Mouse (Mus musculus) heart, embryonic 16.5 days (tissue): ENCODE data around the gene Apoc3. TPM values are rescaled to one million over a fixed set of nuclear protein-coding genes. Genes with fewer than 3 reads are reported as not detected.

Source experiments
- ATAC-seq: fragments of 200-750 bp; cut with Nextera tagmentation; replicated peaks from 2 replicates; pipeline ENCODE4 v1.8.0; 2017; ENCODE audit warnings: moderate number of reproducible peaks; ENCODE audit not compliant: insufficient read depth, low FRiP score; ENCODE audit errors: extremely low read depth
- H3K27ac ChIP-seq: fragments of 300-500 bp; sonication (generic); 2 replicates; pipeline ENCODE4 v1.5.1; 2014; ENCODE audit warnings: mild to moderate bottlenecking, low read length, control low read depth, moderate library complexity
- H3K27me3 ChIP-seq: fragments of 300-500 bp; sonication (generic); 2 replicates; pipeline ENCODE4 v1.6.1; 2014; ENCODE audit warnings: low read length, mixed read lengths; ENCODE audit not compliant: control insufficient read depth, insufficient read depth
- H3K36me3 ChIP-seq: fragments of 300-500 bp; sonication (generic); 2 replicates; pipeline ENCODE4 v1.6.1; 2014; ENCODE audit not compliant: control insufficient read depth, insufficient read depth
- H3K4me1 ChIP-seq: fragments of 300-500 bp; sonication (generic); 2 replicates; pipeline ENCODE4 v1.6.1; 2014; ENCODE audit warnings: low read length, mixed read lengths; ENCODE audit not compliant: control insufficient read depth, insufficient read depth
- H3K4me2 ChIP-seq: fragments of 300-500 bp; sonication (generic); 2 replicates; pipeline ENCODE4 v1.6.1; 2014; ENCODE audit warnings: low read depth, mild to moderate bottlenecking, control low read depth, low read length
- H3K4me3 ChIP-seq: fragments of 300-500 bp; sonication (generic); 2 replicates; pipeline ENCODE4 v1.5.1; 2014; ENCODE audit warnings: mild to moderate bottlenecking, control low read depth, low read length
- H3K9ac ChIP-seq: fragments of 300-500 bp; sonication (generic); 2 replicates; pipeline ENCODE4 v1.6.1; 2014; ENCODE audit warnings: low read length, control low read depth
- H3K9me3 ChIP-seq: fragments of 300-500 bp; sonication (generic); replicated peaks from 2 replicates; pipeline ENCODE4 v1.6.1; 2016; ENCODE audit warnings: low read length; ENCODE audit not compliant: control insufficient read depth
- WGBS: fragments of 180-500 bp; shearing (Covaris S2); extraction: QIAGEN DNeasy Blood & Tissue Kit; methylation state at CpG from one replicate; pipeline ENCODE4 v1.1.7; 2014; 5-methylcytosine and 5-hydroxymethylcytosine counted together
- polyA plus RNA-seq: library from polyadenylated mRNA; unstranded; fragments of >200 nt; fragmentation: Nextera tagmentation; extraction: Ambion mirVana; gene quantifications from 2 replicates; pipeline ENCODE4 v1.2.1, GENCODE M21; 2015

Gene Apoc3
- polyA plus RNA-seq, 1 experiment from 2014 or later = 0.89 TPM

DNA sequence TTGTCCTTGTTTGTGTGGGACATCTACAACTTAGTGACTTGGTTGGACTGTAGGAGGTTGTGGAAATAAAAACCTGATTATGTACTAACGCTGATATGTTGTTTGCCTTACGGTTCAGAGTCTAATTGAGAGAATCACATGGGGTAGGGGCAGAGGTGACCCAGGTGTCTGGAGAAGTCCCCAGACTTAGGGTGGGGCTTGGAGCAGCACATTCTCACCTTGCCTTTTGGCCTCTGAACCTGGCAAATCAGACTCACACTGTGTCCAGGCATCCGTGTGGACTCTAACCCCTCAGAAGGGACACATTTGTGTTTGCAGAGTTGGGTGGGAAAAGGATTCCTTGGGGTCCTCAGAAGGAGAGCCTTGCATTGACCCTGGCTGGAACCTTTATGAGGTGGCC lies 11.3 kb downstream of the Apoc3 start:
- no peak for ATAC-seq
- Histone ChIP-seq H3K27me3 (peaks cover 3% of the 10 kb centered on the region; the same call in 1 of the 2 replicates), H3K36me3 (peaks cover 27% of the 10 kb centered on the region), H3K9me3 (no peaks in the 10 kb centered on the region), H3K9ac (no peak overlapping the region), H3K27ac (no peak overlapping the region), H3K4me2 (no peak overlapping the region), H3K4me3 (no peak overlapping the region), H3K4me1 (no peaks in the 10 kb centered on the region)
- 84% methylated on average over 3 of the region's 3 CpGs for WGBS

DNA sequence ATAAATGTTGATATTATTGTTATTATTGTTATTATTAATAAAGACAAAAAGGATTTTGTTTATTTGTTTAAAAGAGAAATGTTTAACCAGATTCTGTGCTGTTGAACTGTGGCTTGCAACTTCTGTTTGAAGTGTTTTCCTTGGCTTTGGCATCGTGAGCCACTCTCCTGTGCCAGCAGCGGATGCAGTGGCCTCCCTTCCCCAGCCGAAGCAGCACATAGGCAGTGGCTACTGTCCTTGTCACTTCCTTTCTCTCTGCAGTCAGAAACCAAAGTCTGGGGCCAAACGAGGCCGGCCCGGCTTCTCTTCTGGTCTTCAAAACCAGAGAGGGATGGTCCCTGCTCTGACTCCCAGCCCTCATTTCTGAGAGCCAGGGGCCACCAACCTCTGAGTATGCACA lies 12.3 kb downstream of the Apoc3 start:
- Histone ChIP-seq H3K9me3 (no peaks in the 10 kb centered on the region), H3K27me3 (no peaks in the 10 kb centered on the region), H3K36me3 (peaks cover 27% of the 10 kb centered on the region), H3K4me1 (no peaks in the 10 kb centered on the region), H3K9ac (no peak overlapping the region), H3K27ac (no peak overlapping the region), H3K4me2 (no peak overlapping the region), H3K4me3 (no peak overlapping the region)
- 85% methylated on average over 6 of the region's 6 CpGs for WGBS
- ATAC-seq = no peak

DNA sequence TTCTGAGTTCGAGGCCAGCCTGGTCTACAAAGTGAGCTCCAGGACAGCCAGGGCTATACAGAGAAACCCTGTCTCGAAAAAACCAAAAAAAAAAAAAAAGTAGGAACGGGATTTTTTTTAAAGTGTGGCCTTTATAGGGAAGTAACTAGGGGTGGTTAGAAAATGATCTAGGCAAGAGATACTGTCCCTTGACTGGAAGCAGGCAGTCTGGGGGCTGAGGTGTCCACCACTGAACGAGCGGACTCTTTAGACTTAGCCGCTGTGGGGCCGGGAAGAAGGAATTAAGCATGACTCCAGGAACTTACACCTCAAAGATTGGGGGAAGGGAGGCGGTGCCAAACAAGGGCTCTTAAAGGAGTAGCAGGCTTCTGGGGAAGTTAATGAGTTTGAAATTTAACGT lies 17.3 kb downstream of the Apoc3 start:
- ATAC-seq = no peak
- H3K27ac ChIP-seq = no peak overlapping the region
- no peak overlapping the region for H3K4me3 ChIP-seq

DNA sequence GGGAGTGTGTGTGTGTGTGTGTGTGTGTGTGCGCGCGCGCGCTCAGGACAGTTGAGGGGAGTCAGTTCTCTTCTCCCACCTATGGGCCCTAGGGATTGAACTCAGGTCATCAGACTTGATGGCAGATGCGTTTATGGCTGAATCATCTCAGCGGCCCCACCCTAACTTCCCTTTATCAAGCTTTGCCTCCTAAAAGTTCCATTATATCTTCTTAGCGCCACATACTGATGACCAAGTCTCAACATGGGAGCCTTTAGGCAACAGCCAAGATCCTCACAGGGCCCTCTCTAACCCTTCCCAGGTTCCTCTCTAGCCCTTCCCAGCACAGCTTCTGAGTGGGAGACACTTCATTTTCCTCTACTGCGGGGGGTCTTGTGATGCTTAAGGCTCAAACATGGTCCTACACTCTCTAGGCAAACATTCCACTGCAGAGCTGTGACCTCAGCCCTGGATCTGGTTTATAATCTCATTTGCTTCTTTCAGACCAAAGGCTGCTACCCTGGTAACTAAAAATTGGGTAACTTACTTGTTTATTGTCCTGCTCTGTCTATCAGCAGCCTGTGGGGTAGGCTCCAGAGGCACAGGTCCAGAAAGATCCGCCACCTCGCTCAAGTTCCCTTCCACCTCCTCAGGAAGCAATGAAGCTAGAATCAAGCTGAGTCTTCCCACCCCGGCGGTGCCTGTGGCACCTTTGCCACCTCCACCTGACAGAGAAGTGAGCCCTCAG lies 18.5 kb downstream of the Apoc3 start:
- 87% methylated on average over 13 of the region's 13 CpGs for WGBS
- H3K9me3 ChIP-seq = no peaks in the 10 kb centered on the region
- H3K27ac ChIP-seq = no peak overlapping the region
- no peak overlapping the region for H3K4me3 ChIP-seq
- no peak overlapping the region for H3K9ac ChIP-seq
- peaks cover 10% of the 10 kb centered on the region for H3K4me1 ChIP-seq
- H3K4me2 ChIP-seq = no peak overlapping the region
- H3K27me3 ChIP-seq = no peaks in the 10 kb centered on the region
- ATAC-seq = no peak
- peaks cover 26% of the 10 kb centered on the region for H3K36me3 ChIP-seq

More for the DNA sequence above, 17.3 kb downstream of the Apoc3 start:
- H3K9ac ChIP-seq = no peak overlapping the region
- H3K4me1 ChIP-seq = peaks cover 10% of the 10 kb centered on the region
- H3K36me3 ChIP-seq = peaks cover 27% of the 10 kb centered on the region
- no peaks in the 10 kb centered on the region for H3K9me3 ChIP-seq
- 78% methylated on average over 9 of the region's 9 CpGs for WGBS
- H3K27me3 ChIP-seq = no peaks in the 10 kb centered on the region
- H3K4me2 ChIP-seq = no peak overlapping the region

DNA sequence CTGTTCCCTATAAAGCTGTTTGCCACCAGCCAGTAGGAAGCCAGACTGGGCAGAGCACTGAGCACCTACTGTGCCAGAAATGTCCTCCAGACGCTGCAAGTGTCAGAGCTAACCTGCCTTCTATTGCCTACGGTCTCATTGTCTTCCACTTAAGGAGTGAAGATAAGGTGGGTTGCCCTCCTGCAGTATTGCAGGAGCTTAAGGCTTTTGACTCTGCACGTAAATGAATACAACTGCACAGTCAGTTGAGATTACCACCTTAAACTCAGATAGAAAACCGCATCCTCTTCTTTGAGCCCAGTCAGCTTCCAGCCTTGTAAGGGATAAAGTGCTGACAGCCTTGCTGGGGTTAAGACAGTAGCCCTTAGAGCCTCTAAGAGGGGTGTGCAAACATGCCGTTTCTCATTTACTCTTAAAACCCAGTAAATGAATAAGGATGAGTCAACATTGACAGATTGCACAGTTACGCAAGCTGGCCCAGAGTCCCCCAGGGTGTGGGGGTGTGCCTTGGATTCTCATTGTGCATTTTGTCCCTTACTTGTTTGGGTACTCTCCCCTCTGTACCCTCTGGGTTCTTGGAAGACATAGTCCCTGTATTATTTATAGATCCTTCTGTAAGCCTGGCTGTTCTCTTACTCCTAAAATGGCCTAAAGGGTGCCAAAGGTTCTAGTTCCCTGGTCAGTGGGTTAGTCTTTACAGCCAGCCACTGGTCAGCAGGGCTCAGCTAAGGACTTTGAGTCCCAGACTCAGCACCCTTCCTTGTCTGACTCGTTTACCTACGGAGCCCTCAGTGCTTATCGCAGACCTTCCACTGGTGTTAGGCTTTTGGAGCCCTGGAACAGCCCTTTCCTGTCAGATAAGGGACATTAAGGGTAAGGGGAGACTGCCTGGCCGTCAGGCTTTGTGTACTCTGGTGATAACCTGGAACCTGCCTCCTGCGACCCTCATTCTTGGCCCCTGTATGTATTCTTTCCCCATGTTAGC lies 19.8 kb downstream of the Apoc3 start:
- Histone ChIP-seq H3K4me2 (no peak overlapping the region), H3K9ac (no peak overlapping the region), H3K4me3 (no peak overlapping the region), H3K9me3 (no peaks in the 10 kb centered on the region), H3K27me3 (no peaks in the 10 kb centered on the region), H3K36me3 (peaks cover 19% of the 10 kb centered on the region), H3K4me1 (peaks cover 10% of the 10 kb centered on the region), H3K27ac (no peak overlapping the region)
- no peak; the same call in 1 of the 2 replicates for ATAC-seq
- 38% methylated on average over 11 of the region's 11 CpGs for WGBS

DNA sequence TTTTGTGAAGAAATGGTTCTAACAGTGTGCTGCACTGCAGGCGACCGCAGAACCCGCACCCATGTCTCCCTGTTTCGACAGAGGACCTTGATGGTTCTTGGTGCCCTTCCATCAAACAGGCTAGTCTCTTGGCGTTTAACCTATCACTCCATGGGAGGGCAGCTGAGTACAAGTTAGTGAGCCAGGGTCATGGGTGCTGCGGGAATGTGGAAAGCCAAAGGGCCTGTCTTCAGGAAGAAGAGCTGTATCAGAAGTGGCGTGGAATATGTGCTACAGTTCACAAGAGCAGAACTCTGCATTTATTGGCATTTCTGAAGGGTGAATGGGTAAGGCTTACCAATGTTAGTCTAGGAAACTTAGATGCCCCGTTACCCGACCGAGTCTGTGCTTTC lies 20.5 kb downstream of the Apoc3 start:
- Histone ChIP-seq H3K36me3 (peaks cover 17% of the 10 kb centered on the region), H3K4me2 (no peak overlapping the region), H3K9me3 (no peaks in the 10 kb centered on the region), H3K9ac (no peak overlapping the region), H3K4me1 (peaks cover 10% of the 10 kb centered on the region), H3K27ac (no peak overlapping the region), H3K4me3 (no peak overlapping the region), H3K27me3 (no peaks in the 10 kb centered on the region)
- WGBS = 83% methylated on average over 10 of the region's 10 CpGs
- no peak for ATAC-seq

DNA sequence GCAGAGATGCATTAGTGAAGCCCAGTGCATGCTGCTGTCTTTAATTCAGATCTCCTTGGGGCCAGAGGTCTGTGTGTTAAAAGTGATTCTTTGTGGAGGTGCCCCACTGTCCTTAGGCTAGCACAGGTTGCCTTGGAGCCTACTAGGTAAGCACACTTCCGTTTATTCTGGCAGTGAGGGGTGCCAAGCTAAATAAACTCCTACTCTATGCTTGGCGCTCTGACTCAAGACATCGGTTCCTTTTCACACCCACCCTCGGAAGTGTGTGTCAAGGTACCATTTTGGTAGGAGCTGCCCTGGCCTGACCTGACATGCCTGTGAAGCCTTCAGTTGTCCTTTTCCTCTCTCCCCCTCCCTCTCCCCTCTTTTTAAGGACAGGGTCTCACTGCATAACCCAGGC lies 21.2 kb downstream of the Apoc3 start:
- peaks cover 13% of the 10 kb centered on the region for H3K36me3 ChIP-seq
- whole genome bisulfite sequencing = 69% methylated on average over 4 of the region's 4 CpGs
- H3K4me2 ChIP-seq = no peak overlapping the region
- H3K4me1 ChIP-seq = peaks cover 10% of the 10 kb centered on the region
- H3K4me3 ChIP-seq = no peak overlapping the region
- H3K27me3 ChIP-seq = no peaks in the 10 kb centered on the region
- H3K27ac ChIP-seq = no peak overlapping the region
- no peak for ATAC-seq
- no peaks in the 10 kb centered on the region for H3K9me3 ChIP-seq
- H3K9ac ChIP-seq = no peak overlapping the region

DNA sequence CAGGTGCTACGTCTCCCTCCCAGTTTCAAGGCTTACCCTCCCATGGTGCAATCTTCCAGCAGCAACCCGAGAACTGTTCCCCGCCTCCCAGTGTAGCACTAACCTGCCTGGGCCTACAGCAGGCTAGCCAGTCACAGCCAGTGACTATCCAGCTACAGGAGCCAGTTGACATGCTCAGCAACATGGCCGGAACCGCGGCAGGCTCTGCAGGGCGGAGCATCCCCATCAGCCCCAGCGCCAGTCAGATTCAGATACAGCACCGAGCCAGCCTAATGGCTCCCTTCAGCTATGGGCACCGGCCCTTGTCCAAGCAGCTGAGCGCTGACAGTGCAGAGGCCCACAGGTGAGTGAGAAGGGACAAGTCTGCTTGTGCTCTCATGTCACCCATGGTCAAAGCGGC lies 25.0 kb downstream of the Apoc3 start:
- no peak overlapping the region for H3K9ac ChIP-seq
- peaks cover 4% of the 10 kb centered on the region for H3K4me1 ChIP-seq
- H3K36me3 ChIP-seq = peaks cover 17% of the 10 kb centered on the region
- H3K27ac ChIP-seq = no peak overlapping the region
- ATAC-seq = no peak
- no peaks in the 10 kb centered on the region for H3K9me3 ChIP-seq
- no peak overlapping the region for H3K4me2 ChIP-seq
- WGBS = 91% methylated on average over 12 of the region's 12 CpGs
- no peak overlapping the region for H3K4me3 ChIP-seq
- no peaks in the 10 kb centered on the region for H3K27me3 ChIP-seq

DNA sequence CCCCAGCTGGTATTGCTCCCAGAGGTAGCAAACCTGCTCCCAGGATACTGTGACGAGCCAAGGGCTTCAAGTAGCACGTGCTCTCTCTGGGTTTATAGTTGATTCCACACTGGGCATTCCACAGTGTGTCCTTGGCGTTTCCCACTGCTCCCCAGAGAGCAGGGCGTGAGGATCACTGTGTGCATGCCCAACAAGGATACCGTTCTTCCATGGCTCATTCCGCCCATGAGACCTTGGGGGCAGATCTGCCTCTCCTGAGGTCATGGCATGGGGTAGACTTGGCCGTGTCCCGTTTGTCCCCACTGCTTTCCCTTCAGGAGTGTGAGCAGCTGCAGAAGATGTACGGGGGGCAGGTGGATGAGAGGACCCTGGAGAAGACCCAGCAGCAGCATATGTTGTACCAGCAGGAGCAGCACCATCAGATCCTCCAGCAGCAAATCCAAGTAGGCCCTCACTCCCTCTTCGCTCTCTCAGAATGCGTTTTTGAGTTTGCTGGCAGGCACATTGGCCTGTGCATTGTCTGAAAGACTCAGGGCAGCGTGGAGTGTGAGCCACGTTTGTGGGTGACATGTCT lies 26.9 kb downstream of the Apoc3 start:
- Histone ChIP-seq H3K4me2 (no peak overlapping the region), H3K9ac (no peak overlapping the region), H3K27me3 (no peaks in the 10 kb centered on the region), H3K4me3 (no peak overlapping the region), H3K9me3 (no peaks in the 10 kb centered on the region), H3K4me1 (no peaks in the 10 kb centered on the region), H3K27ac (no peak overlapping the region), H3K36me3 (peaks cover 26% of the 10 kb centered on the region)
- 89% methylated on average over 13 of the region's 13 CpGs for WGBS
- ATAC-seq = no peak
